Mouse (Mus musculus): ENCODE data around the gene Ifitm10. TPM values are rescaled to one million over a fixed set of nuclear protein-coding genes. Genes with fewer than 3 reads are reported as not detected.

The Ifitm10 gene
- total RNA-seq, 2 experiments from 2014 or later = 1.0 to 1.1 TPM

DNA sequence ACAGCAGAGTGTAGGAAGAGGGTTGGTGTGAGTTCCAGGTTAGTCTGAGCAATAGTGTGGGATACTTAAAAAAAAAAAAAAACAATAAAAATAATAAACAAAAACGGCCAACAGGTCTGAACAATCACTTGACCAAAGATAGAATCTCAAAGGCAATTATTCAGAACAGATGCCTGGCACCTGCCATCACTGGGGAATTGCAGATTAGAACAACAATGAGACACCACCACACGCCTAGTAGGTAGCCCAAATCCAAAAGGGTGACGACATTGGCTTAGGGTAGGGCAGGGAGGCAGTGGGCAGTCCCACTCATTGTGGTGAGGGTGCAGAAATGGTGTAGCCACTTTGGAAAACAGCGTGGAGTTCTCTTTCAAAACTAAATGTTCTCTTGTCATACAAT lies 18.1 kb upstream of the Ifitm10 start:
- no peak for DNase-seq
- intact Hi-C loops (cut with DNase I) = loop anchor here (2.0 kb wide), 1 partner anchor 27 kb away; no protein-coding TSS in a partner anchor

- DNase-seq = no peak
- intact Hi-C loops (cut with DNase I) = loop anchor here (2.0 kb wide), 1 partner anchor 28 kb away; no protein-coding TSS in a partner anchor
Observed at GRCm38 (mm10) chr7:142391108-142391507, 17.6 kb upstream of the Ifitm10 start.

GRCm38 (mm10) chr7:142389961-142390650 lies 16.6 kb upstream of the Ifitm10 start:
- no peak for DNase-seq
- intact Hi-C loops (cut with DNase I) = loop anchor here (2.0 kb wide), 1 partner anchor 29 kb away; no protein-coding TSS in a partner anchor

DNA sequence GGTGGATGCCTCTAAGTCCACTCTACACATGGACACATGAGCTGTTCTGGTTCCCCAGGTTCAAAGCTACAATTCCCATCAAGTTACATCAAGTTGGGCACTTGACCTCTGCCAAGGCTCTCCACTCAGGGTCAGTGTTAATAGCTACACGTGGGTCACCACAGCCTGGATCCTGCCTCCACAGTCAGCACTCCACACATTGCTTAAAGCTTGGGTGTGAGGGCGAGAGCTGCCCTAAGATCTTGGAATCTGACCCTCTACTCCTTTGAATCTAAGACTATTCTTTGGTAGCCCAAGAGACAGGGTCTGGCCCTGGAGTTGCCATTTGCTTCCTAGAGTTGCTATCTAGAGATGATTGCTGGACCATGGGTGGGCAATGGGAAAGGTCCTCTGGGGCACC lies 15.2 kb upstream of the Ifitm10 start:
- no peak for DNase-seq
- intact Hi-C loops (cut with DNase I) = no loop called here

DNA sequence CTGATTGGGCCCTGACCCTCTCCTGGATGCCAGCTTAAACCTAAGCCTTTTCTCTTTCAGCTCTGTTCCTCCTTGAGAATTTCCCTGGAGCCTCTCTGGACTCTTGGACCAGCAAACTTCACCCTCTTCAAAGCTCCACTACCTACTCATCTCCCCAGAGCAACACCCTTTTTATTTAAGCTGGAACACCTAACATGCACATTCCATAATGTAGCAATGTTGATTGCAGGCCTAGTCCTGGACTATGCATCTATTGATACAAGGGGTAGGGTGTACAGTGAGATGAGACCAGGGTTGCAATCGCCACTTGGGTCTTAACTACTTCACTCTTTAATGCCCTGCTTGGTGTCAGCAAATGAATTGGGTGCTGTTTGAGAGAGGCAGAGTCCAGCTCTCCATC lies 14.6 kb upstream of the Ifitm10 start:
- DNase-seq = no peak
- intact Hi-C loops (cut with DNase I) = no loop called here

DNA sequence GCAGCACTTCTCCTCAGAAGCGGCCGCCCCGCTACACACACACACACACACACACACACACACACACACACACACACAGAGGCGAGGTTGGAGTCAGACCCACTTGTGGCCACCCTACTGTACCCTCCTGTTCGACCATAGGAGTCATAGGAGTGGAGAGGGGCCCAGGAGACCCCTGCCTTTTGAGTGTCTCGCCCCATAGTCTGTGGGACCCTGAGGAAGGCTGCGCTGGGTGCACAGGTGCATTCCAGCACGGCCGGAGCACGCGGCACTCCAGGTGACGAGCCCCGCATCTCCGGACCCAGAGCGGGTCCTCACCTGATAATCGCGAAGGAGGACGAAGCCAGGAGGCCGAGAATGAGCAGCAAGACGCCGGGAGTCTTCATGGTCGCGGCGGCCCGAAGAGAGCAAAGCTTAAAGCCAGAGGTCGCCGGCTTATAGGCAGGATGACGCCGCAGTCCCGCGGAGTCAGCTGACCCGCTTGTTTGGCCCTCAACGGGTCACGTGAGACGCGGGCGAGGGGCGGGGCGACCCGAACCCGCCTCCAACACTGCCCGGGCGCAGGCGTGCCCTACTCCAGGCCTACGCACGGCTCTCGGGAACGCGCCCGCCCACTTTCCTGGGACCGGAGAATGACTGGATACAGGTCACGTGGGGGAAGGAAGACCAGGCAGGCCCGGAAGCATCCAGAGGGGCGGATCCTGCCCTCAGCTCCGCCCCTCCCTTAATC lies 14.0 kb upstream of the Ifitm10 start, which contains the start of gene Ctsd:
Gene Ctsd, minus strand, starts transcription at position 620 of the 730 bp plus-strand sequence.
- intact Hi-C loops (cut with DNase I) = no loop called here
- peak; percentile 98 for DNase-seq

GRCm38 (mm10) chr7:142386621-142387201 lies 13.2 kb upstream of the Ifitm10 start:
- intact Hi-C loops (cut with DNase I) = no loop called here
- DNase-seq = peak; percentile 55 to 56

DNA sequence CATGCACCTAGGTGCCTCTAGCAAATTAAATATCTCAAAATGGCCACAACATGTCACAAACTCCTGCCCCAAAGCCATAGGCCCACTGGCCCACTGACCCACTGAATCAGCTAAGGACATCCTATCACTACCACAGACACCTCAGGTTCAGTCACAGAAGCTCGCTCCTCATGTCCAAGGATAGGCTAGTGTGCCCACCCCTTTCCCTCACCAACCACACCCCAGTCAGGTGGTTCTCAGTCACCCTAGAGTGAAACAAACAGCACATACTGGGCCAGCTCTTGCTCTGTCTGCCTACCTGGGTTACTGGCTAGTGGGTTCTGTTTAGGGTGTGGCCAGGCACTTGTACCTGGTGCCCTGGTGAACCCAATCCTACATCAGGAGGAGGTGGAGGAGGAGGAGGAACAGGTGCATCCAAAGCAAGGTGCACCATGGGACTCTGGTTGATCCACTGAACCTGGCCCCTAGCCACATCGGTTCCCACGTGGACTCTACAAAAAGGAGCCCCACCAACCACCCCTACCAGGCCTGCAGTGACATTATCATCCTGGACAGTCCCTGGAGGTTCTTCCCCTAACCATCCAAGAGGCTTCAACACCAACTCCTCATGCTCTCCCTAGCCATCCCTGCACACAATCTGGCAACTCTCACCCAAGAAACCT lies 12.3 kb upstream of the Ifitm10 start:
- DNase-seq = no peak
- intact Hi-C loops (cut with DNase I) = no loop called here

DNA sequence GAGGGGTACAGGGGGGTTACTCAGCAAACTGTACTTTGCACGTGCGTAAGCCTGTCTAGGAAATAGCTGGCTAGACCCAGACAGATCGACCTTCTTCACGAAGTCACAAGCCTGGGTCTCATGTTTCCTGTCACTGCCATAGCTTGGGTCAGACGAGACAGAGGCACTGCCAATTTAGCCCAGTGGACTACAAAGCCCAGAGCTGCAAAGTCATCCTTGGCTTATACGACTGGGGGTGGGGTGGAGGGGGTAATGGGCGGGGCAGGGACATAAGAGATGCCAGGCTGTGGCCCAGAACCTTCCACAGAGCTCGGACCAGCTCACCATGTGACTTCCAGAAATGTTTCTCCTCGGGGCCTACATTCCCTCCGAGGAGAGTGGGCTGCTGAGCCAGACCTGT lies 10.8 kb upstream of the Ifitm10 start:
- DNase-seq = no peak
- intact Hi-C loops (cut with DNase I) = no loop called here

GRCm38 (mm10) chr7:142382567-142382966 lies 9.0 kb upstream of the Ifitm10 start, which contains the start of gene Gm49369:
Gene Gm49369 (minus strand): TSS chr7:142382667.
- no peak for DNase-seq
- intact Hi-C loops (cut with DNase I) = no loop called here

DNA sequence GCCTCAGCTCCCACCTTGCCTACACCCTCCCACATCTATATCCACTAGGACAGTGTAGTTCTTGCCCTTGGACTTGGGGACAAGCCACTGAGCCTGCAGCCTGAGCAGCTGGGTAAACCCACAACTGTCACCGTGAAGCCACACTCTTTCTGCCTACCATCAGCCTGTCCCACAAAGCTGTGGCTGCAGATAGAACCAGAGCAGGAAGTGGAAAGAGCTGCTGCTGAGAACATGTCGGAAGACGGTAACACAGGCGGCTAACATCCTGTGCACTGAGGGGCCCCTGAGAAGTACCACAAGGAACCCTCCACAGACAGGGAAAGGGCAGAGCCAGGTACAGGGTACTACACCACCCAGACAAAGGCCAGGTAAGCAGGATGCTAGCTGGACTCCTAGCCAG lies 7.6 kb upstream of the Ifitm10 start:
- intact Hi-C loops (cut with DNase I) = no loop called here
- DNase-seq = no peak

GRCm38 (mm10) chr7:142379186-142379585 lies 5.6 kb upstream of the Ifitm10 start:
- DNase-seq = no peak
- intact Hi-C loops (cut with DNase I) = no loop called here

- no peak for DNase-seq
- intact Hi-C loops (cut with DNase I) = no loop called here
Observed at GRCm38 (mm10) chr7:142377233-142377925, 3.8 kb upstream of the Ifitm10 start.

DNA sequence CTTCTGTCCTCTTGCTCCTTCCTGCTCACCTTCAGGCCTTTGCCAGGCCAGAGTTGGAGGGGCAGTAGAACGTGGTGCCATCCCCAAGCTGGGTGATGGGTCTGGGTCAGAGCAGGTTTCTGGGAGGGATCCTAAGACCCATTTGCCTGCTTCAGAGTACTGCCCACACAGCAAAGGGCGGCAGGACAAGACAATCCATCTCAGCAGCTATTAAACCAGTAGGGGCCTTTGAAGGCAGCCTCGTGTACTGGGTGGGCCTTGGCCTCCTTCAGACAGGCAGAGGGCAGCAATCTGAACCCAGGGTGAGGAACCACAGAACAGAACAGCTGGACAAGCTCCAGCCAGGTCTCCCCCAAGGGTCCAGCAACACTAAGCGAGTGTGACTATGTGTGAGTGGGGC lies 2.5 kb upstream of the Ifitm10 start:
- no peak for DNase-seq
- intact Hi-C loops (cut with DNase I) = no loop called here

- intact Hi-C loops (cut with DNase I) = no loop called here
- DNase-seq = peak; percentile 31 to 50
Observed at GRCm38 (mm10) chr7:142375261-142375724, 1.7 kb upstream of the Ifitm10 start.

DNA sequence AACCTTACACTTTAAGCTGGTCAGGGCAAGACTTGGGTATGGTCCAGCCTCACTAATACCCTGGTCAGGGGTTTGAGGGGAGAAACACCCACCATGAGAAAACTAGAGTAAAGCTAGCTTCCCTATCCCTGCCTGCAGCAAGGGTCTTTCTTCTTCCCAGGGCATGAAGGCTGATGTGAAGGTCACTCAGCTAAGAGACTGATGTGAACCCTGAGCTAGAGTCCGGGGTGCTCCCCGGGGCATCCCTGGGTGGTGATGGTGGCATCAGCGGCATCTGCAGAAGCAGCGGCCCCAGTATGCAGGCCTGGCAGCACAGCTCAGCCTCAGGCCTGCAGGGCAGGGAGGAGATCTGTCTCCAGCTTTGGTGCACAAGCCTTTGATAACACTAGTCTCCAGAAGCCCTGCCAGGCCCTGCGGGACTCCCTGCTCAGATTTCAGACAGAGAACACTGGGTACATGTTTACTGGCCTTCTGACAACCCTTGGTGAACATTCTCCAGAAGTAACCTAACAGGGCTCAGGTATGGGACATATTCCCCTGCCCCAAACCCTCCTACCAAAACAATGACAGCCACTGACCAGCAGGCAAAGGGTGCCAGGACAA lies 961 bp upstream of the Ifitm10 start:
- intact Hi-C loops (cut with DNase I) = no loop called here
- DNase-seq = peak in 1 of 2 experiments; percentile 53

DNA sequence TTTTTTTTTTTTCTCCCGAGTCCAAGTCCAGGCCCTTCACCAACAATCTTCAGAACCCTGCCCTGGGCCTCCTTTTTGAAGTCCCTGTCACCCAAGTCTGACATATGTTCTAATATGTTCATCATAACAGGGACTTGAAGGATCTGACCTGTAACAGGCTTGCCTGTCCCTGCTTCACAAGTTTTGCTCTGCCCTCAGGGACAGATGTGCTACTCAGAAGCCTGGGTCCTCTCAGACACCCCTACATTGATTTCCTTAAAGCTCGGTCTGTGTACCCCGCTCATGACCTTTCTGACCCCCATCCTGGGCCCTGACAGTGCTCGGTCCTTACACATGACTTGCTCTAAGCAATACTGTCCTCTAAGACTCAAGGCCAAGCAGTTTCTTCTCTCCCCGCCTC lies 514 bp downstream of the Ifitm10 start:
- DNase-seq = no peak
- intact Hi-C loops (cut with DNase I) = no loop called here

DNA sequence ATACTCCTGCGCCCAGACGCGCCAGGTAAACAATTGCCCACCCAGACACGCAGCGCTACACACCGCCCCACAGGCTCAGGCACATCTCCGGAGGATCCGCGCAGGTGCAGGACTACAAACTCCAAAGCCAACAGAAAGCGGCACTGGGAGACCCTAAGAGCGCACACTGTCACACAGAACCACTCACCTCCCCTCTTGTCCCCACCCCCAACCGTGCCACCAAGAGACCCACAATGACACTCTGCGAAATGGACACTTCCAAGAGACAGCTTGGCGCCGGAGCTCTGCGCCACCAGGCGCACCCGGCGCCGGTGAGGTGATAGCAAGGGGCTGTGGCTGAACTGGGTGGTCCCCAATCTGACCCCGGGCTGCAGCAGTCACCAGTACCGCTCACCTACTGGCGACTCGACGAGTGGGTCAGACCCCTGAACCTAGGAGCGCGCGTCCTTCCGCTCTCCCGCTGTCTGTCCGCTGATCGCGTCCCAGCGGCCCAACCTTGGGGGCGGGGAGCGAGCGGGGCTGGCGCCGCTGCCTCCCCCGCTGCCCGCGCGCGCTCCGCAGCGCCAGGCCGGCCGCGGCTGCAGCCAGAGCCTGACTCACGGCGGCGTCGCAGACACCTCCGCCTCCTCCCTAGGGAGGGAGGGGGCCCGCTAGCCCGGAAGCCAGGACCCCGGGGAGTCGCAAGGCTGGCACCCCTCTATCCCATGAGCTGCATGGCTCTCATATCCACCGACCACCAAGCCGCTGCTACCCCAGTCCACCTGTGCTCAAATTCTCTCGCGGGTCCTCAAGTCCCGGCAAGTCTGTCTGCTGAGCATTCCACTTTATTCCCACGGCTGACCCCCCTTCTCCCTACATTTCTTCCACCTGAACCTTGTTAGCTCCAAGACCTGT lies 1.5 kb downstream of the Ifitm10 start:
- intact Hi-C loops (cut with DNase I) = no loop called here

DNA sequence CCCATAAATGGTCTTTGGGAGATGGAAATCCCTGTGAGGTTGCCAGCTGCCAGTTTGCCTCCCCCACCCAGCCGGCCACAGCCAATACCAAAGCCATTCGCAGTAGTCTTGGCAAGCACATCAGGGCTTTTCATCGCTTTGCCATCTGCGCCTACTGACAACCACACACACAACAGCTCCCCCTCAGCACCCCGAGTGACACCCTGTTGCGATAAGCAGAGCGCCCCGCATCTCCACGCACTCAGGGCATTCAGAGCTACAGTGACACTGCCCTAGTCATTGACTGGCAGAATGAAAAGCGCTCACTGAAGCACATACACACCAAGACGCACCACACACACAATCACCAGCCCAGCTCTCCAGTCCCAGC lies 2.2 kb downstream of the Ifitm10 start:
- intact Hi-C loops (cut with DNase I) = no loop called here
- no peak for DNase-seq

More for the DNA sequence above, 1.5 kb downstream of the Ifitm10 start:
- DNase-seq = no peak
